Mouse (Mus musculus): ENCODE results near the gene Ncoa6. TPM values are rescaled to one million over a fixed set of nuclear protein-coding genes. Genes with fewer than 3 reads are reported as not detected.

The Ncoa6 gene
- polyA plus RNA-seq, 1 experiment from 2014 or later: 32.7 TPM

DNA sequence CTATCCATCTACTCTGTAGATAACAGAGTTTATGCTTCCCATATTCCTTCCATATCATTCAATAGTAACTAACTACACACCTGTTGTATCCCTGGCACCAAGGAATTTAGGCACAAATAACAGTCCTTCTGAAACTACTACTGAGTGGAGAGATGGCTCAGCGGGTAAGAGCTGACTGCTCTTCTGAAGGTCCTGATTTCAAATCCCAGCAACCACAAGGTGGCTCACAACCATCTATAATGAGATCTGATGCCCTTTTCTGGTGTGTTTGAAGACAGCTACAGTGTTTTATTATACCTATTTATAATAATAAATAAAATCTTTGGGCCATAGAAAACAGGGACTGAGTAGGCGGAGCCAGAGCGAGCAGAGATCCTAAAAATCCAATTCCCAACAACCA lies 119.3 kb downstream of the Ncoa6 start:
- WGBS: 93% methylated on average over 3 of the region's 3 CpGs
- no peak for ATAC-seq (ENCODE audit: low FRiP score, low read depth)
- Histone ChIP-seq H3K4me3 (no peak overlapping the region), H3K4me2 (replicated peaks) (no peak overlapping the region), H3K27ac (replicated peaks) (no peak overlapping the region), H3K36me3 (no peaks in the 10 kb centered on the region), H3K9me3 (no peaks in the 10 kb centered on the region), H3K9ac (replicated peaks) (no peak overlapping the region), H3K4me1 (peaks cover 14% of the 10 kb centered on the region), H3K27me3 (no peaks in the 10 kb centered on the region)

DNA sequence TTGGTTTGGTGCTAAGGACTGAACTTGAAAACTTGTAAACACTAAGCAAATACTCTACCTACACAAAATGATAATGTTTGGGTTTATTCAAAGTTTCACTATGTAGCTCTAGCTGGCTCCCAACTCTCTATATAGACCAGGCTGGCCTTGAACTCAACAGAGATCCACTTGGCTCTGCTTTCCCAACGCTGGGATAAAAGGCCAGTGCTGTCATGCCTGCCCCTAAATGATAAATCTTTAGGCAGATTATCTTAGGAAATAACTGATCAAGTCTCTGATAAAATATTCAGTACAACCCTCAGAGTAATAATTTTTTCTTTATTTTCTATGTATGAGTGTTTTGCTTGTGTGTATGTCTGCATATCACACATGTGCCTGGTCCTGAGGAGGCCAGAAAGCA lies 127.0 kb downstream of the Ncoa6 start:
- H3K36me3 ChIP-seq: peaks cover 17% of the 10 kb centered on the region; the same call in 1 of the 2 replicates
- H3K4me1 ChIP-seq: no peaks in the 10 kb centered on the region
- H3K9me3 ChIP-seq: no peaks in the 10 kb centered on the region
- 86% methylated on average over 1 of the region's 1 CpGs for WGBS
- H3K4me2 ChIP-seq (replicated peaks): no peak overlapping the region
- no peak overlapping the region for H3K9ac ChIP-seq (replicated peaks)
- H3K27ac ChIP-seq (replicated peaks): no peak overlapping the region
- H3K4me3 ChIP-seq: no peak overlapping the region
- no peak for ATAC-seq (ENCODE audit: low FRiP score, low read depth)
- H3K27me3 ChIP-seq: no peaks in the 10 kb centered on the region

MicroRNAs within 50 kb of the gene (microRNA counts, 519-probe panel; counts per million panel counts)
- microRNA mmu-miR-695: not detected

Small RNA genes lying within 50 kb of the gene (microRNA-seq; reads per million reads assigned to microRNA genes)
- not detected for gene Mir695

Other genes with a start within 250 kb of the Ncoa6 start
- gene Dynlrb1, start 237.4 kb downstream of the Ncoa6 start, polyA plus RNA-seq (2016; fragmentation: Nextera tagmentation; extraction: Ambion mirVana): 443 and 461 TPM in 2 replicates
- gene Map1lc3a, start 197.6 kb downstream of the Ncoa6 start, polyA plus RNA-seq (2016; fragmentation: Nextera tagmentation; extraction: Ambion mirVana): 193 and 205 TPM in 2 replicates
- gene Pigu, start 116.5 kb downstream of the Ncoa6 start, polyA plus RNA-seq (2016; fragmentation: Nextera tagmentation; extraction: Ambion mirVana): 44.7 and 46.9 TPM in 2 replicates
- gene Trp53inp2, start 92.8 kb downstream of the Ncoa6 start, polyA plus RNA-seq (2016; fragmentation: Nextera tagmentation; extraction: Ambion mirVana): 103 and 119 TPM in 2 replicates
- 25.9 and 27.3 TPM in 2 replicates for gene Acss2, start 44.1 kb upstream of the Ncoa6 start, polyA plus RNA-seq (2016; fragmentation: Nextera tagmentation; extraction: Ambion mirVana)
- gene Ggt7, start 44.3 kb upstream of the Ncoa6 start, polyA plus RNA-seq (2016; fragmentation: Nextera tagmentation; extraction: Ambion mirVana): 38.3 and 41.2 TPM in 2 replicates
- 14.3 and 15.9 TPM in 2 replicates for gene Gss, start 118.9 kb upstream of the Ncoa6 start, polyA plus RNA-seq (2016; fragmentation: Nextera tagmentation; extraction: Ambion mirVana)
- gene Myh7b, start 137.3 kb upstream of the Ncoa6 start, polyA plus RNA-seq (2016; fragmentation: Nextera tagmentation; extraction: Ambion mirVana): 0.45 and 1.1 TPM in 2 replicates
- 179 and 181 TPM in 2 replicates for gene Trpc4ap, start 218.5 kb upstream of the Ncoa6 start, polyA plus RNA-seq (2016; fragmentation: Nextera tagmentation; extraction: Ambion mirVana)

Measured in midbrain, embryonic 12.5 days (tissue).